Mouse (Mus musculus) liver, adult 2 months (tissue): Measurements from ENCODE around the gene Mlf2. TPM values are rescaled to one million over a fixed set of nuclear protein-coding genes. Genes with fewer than 3 reads are reported as not detected.

Source experiments
- DNase-seq: peaks from one replicate; pipeline ENCODE4 v3.0.0-alpha.2; 2011; ENCODE audit warnings: low read depth, low spot score; ENCODE audit errors: extremely low read depth
- H3K27ac ChIP-seq: fragments of 200-500 bp; replicated peaks from 2 replicates; pipeline ENCODE4 v1.5.1; 2012; ENCODE audit warnings: low read depth, mild to moderate bottlenecking, control low read depth, inconsistent platforms, low read length; ENCODE audit not compliant: insufficient read depth
- H3K27me3 ChIP-seq: fragments of 200-500 bp; 2 replicates; pipeline ENCODE4 v1.6.1; 2012; ENCODE audit warnings: mild to moderate bottlenecking, moderate library complexity, low read length, inconsistent platforms; ENCODE audit not compliant: control insufficient read depth, insufficient read depth
- H3K36me3 ChIP-seq: fragments of 200-500 bp; 2 replicates; pipeline ENCODE4 v1.6.1; 2012; ENCODE audit warnings: low read length, inconsistent platforms; ENCODE audit not compliant: control insufficient read depth, insufficient read depth
- H3K4me1 ChIP-seq: fragments of 200-500 bp; 2 replicates; pipeline ENCODE4 v1.6.1; 2011; ENCODE audit warnings: low read length; ENCODE audit not compliant: control insufficient read depth, insufficient read depth
- H3K4me3 ChIP-seq: fragments of 200-500 bp; 2 replicates; pipeline ENCODE4 v1.5.1; 2011; ENCODE audit warnings: low read depth, mild to moderate bottlenecking, control low read depth, low read length, moderate library complexity; ENCODE audit not compliant: insufficient read depth
- H3K79me2 ChIP-seq: fragments of 200-500 bp; 2 replicates; pipeline ENCODE4 v1.6.1; 2012; ENCODE audit warnings: inconsistent platforms, mild to moderate bottlenecking, low read length, moderate library complexity; ENCODE audit not compliant: control insufficient read depth, insufficient read depth
- H3K9ac ChIP-seq: fragments of 200-500 bp; 2 replicates; pipeline ENCODE4 v1.6.1; 2012; ENCODE audit warnings: low read depth, mild to moderate bottlenecking, control low read depth, inconsistent platforms, low read length
- CTCF ChIP-seq: fragments of 200-500 bp; IDR thresholded peaks from 2 replicates; pipeline ENCODE4 v1.5.1; 2011; ENCODE audit warnings: low read depth, low read length, control low read depth
- POLR2A ChIP-seq: fragments of 200-500 bp; IDR thresholded peaks from 2 replicates; pipeline ENCODE4 v1.6.1; 2011; ENCODE audit warnings: low read length, control low read depth; ENCODE audit not compliant: insufficient read depth; ENCODE audit errors: extremely low read depth
- WGBS: fragments of 180-500 bp; shearing (Covaris S2); methylation state at CpG from one replicate; pipeline ENCODE4 v1.1.7; 2018; 5-methylcytosine and 5-hydroxymethylcytosine counted together
- polyA plus RNA-seq: library from polyadenylated mRNA; depleted of rRNA; stranded (reverse); fragments of >200 nt; gene quantifications from 2 replicates; pipeline ENCODE4 v1.2.3, GENCODE M21; 2012
- total RNA-seq: library from RNA; depleted of rRNA; stranded (reverse); fragments of >200 nt; gene quantifications from 2 replicates; pipeline ENCODE4 v1.2.3, GENCODE M21; 2014

The Mlf2 gene
- total and polyA plus RNA-seq, 2 experiments = 74.6 to 265 TPM

DNA sequence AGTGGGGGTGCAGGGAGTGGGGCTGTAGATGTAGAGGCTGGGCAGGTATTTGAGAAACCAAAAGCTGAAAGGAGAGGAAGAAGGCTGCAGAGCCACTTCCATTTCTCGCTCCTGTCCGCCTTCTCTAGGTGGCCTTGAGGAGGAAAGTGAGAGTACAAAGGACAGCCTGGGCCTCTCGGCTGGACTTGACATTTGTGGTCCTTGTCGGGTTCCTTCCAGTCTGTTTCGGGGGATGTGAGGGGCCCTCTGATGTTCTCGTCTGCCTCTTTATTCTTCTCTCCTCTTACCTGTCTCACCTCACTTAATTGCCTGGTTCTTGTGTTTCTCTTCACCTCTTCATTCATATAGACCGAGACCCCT is 12.9 kb upstream of the Mlf2 start:
- peak overlapping the region; percentile 100 for H3K9ac ChIP-seq
- H3K27ac ChIP-seq = peak overlapping the region; percentile 92
- TF ChIP-seq POLR2A (no peak), CTCF (no peak)
- H3K27me3 ChIP-seq = no peaks in the 10 kb centered on the region
- DNase-seq = no peak
- WGBS = 13% methylated on average over 7 of the region's 7 CpGs
- H3K79me2 ChIP-seq = peaks cover 2% of the 10 kb centered on the region; the same call in 1 of the 2 replicates
- H3K4me1 ChIP-seq = peaks cover 31% of the 10 kb centered on the region
- H3K4me3 ChIP-seq = peak overlapping the region; percentile 95
- peaks cover 8% of the 10 kb centered on the region; the same call in 1 of the 2 replicates for H3K36me3 ChIP-seq

DNA sequence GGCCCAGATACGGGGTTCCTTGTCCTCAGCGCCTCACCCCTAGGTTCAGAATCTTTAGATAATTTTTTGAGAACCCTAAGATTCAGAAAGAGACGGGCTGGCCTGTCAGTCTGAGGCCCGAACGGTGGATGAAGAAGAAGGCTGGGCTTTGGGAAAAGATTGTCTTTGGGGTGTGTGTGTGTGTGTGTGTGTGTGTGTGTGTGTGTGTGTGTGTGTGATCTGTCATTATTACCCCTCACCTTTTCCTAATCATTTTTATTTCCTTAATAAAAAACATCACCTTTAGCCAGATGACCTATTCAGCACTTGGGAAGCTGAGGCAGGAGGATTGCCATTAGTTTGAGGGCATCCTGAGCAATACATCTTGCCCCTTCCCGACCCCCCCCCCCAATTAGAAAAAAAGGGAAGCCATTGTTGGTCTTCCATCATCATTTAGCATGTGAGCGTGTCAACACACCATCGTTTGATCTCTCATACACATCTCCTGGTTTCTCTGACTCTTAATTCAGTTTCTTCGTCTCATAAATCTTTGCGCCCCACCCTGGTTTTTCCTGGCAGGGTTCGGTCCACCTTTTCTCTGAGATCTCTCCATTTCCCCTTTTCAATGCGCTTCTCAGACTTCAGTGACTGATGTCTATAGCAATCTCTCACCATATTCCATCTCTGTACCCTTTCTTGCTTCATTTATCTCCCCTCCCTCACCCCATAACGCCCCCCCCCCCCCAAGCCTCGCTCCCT is 12.1 kb upstream of the Mlf2 start:
- WGBS = 24% methylated on average over 13 of the region's 14 CpGs
- TF ChIP-seq CTCF (no peak), POLR2A (no peak)
- Histone ChIP-seq H3K9ac (peak overlapping the region; percentile 31; the same call in 1 of the 2 replicates), H3K36me3 (peaks cover 3% of the 10 kb centered on the region; the same call in 1 of the 2 replicates), H3K4me1 (peaks cover 29% of the 10 kb centered on the region), H3K27me3 (no peaks in the 10 kb centered on the region), H3K27ac (peak overlapping the region; percentile 53), H3K79me2 (peaks cover 2% of the 10 kb centered on the region; the same call in 1 of the 2 replicates), H3K4me3 (no peak overlapping the region)
- DNase-seq = no peak

DNA sequence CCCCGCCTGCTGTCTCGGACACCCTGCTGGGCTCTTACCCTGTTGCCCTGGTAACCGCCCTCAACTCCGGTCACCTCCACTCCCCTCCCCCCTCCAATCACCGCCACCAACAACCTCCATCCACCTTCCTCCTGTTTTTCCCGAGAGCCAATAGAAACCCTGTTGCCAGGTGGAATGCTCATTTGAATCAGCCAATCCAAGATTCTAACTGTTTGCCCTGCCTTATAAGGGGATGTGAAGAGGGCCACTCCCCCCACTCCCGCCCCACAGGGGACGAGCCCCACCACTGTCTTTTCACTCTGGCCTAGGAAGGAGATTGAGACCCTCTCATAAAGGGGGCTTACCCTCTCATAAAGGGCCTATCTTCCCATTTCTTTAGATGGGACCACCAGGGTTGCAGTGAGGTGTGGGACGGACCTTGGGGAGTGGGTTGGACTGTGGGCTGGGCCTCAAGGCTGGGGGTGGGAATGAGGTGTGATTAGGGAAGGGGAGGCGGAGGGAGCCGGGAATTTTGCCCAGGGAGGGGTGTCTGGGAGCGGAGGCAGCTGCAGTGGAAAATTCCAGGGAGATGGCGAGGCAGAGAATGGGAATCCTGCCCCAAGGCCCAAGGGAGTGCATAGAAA is 11.4 kb upstream of the Mlf2 start, which contains the start of gene Ptms:
Gene Ptms, minus strand, starts transcription at position 409 of the 623 bp plus-strand sequence.
- Histone ChIP-seq H3K4me3 (peak within 1 kb of the TSS; percentile 43), H3K36me3 (no peaks in the 10 kb centered on the region), H3K27me3 (no peaks in the 10 kb centered on the region), H3K79me2 (peaks cover 2% of the 10 kb centered on the region; the same call in 1 of the 2 replicates), H3K27ac (peak within 1 kb of the TSS; percentile 96), H3K9ac (peak within 1 kb of the TSS; percentile 69), H3K4me1 (peaks cover 21% of the 10 kb centered on the region)
- DNase-seq = peak; percentile 99
- 3% methylated on average over 13 of the region's 13 CpGs for WGBS
- peak; percentile 34; the same call in 1 of the 2 replicates for TF ChIP-seq POLR2A
- no peak for TF ChIP-seq CTCF

DNA sequence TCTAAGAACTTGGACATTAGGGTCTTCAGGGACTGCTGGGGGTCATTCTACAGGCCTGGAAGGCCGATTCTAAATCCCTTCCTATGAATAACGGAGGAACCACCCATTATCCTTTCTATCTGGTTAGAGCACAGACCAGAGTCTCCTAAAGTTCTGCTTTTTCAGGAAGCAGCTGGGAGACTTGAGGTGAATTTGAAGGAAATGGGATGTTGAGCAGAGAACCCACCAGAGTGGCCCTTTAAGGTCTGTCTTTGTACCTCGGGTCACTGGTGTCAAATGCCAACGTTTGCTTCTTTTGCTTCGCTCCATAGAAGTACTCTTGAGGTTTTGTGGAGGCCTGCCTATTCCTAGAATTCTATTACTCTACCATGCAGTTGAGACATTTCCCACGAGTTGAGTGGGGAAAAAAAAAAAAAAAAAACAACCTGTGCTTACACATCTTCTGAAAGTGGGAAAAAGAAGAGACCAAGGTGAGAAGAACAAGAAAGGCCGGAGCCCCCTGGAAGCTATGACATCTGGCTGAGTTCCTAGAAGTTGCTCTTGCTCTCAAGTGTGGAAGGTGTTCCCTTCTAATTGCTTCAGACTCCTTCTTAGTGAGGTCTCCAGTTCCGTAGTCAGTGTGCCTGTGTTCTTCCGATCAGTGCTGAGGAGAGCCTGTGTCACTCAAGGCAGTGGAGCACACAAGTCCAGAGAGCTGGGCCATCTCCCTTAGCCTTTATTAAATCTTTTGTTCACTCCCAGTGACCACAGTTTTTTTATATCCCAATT is 10.7 kb upstream of the Mlf2 start:
- H3K27ac ChIP-seq = peak overlapping the region; percentile 96
- peaks cover 2% of the 10 kb centered on the region; the same call in 1 of the 2 replicates for H3K79me2 ChIP-seq
- DNase-seq = no peak
- TF ChIP-seq POLR2A (no peak), CTCF (no peak)
- H3K36me3 ChIP-seq = no peaks in the 10 kb centered on the region
- no peak overlapping the region for H3K9ac ChIP-seq
- H3K4me1 ChIP-seq = peaks cover 16% of the 10 kb centered on the region; the same call in 1 of the 2 replicates
- WGBS = 43% methylated on average over 9 of the region's 9 CpGs
- no peaks in the 10 kb centered on the region for H3K27me3 ChIP-seq
- no peak overlapping the region for H3K4me3 ChIP-seq

DNA sequence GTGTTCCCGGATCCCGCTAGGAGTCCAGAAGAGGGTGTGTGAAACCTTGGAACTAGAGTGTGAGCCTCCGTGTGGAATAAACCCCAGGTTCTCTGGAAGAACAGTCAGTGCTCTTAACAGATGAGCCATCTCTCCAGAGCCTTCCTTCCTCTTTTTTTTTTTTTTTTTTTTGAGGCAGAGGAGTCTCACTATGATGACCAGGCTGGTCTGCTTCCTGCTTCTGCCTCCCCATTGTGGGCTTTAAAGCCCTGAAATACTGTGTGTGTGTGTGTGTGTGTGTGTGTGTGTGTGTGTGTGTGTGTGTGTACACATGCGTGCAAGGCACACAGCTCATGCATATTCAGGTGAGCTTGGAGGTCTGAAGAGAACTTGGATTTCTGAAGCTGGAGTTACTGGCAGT is 9.6 kb upstream of the Mlf2 start:
- WGBS = 69% methylated on average over 4 of the region's 4 CpGs
- peaks cover 17% of the 10 kb centered on the region; the same call in 1 of the 2 replicates for H3K4me1 ChIP-seq
- TF ChIP-seq CTCF (no peak), POLR2A (no peak)
- no peak for DNase-seq
- H3K27ac ChIP-seq = no peak overlapping the region; the same call in 1 of the 2 replicates
- H3K79me2 ChIP-seq = peaks cover 2% of the 10 kb centered on the region; the same call in 1 of the 2 replicates
- no peaks in the 10 kb centered on the region for H3K36me3 ChIP-seq
- no peaks in the 10 kb centered on the region for H3K27me3 ChIP-seq
- H3K9ac ChIP-seq = no peak overlapping the region
- H3K4me3 ChIP-seq = no peak overlapping the region
